Mouse (Mus musculus): Measurements from ENCODE around the gene Chl1.

Gene Chl1

GRCm38 (mm10) chr6:103510392-103511289 is at the start of gene Chl1:
TSS of gene Chl1 (plus strand) at chr6:103510586.
- no peak for DNase-seq (ENCODE audit: low read depth, low spot score)

- no peak for DNase-seq (ENCODE audit: low read depth, low spot score)
Measured at GRCm38 (mm10) chr6:103465479-103466080, 44.8 kb upstream of the Chl1 start.

GRCm38 (mm10) chr6:103473316-103473715 is 37.1 kb upstream of the Chl1 start:
- no peak for DNase-seq (ENCODE audit: low read depth, low spot score)

- DNase-seq (ENCODE audit: low read depth, low spot score) = no peak
Measured at GRCm38 (mm10) chr6:103487199-103487598, 23.2 kb upstream of the Chl1 start.

- DNase-seq (ENCODE audit: low read depth, low spot score) = peak; percentile 73
Measured at GRCm38 (mm10) chr6:103498404-103498803, 12.0 kb upstream of the Chl1 start.

GRCm38 (mm10) chr6:103504065-103504464 is 6.3 kb upstream of the Chl1 start:
- DNase-seq (ENCODE audit: low read depth, low spot score) = no peak

GRCm38 (mm10) chr6:103507751-103508575 is 2.4 kb upstream of the Chl1 start:
- no peak for DNase-seq (ENCODE audit: low read depth, low spot score)

- no peak for DNase-seq (ENCODE audit: low read depth, low spot score)
Measured at GRCm38 (mm10) chr6:103509596-103509995, 790 bp upstream of the Chl1 start.

- DNase-seq (ENCODE audit: low read depth, low spot score) = no peak
Measured at GRCm38 (mm10) chr6:103511290-103511971, 1.0 kb downstream of the Chl1 start.

GRCm38 (mm10) chr6:103511972-103512565 is 1.7 kb downstream of the Chl1 start:
- peak; percentile 67 for DNase-seq (ENCODE audit: low read depth, low spot score)

- DNase-seq (ENCODE audit: low read depth, low spot score) = no peak
Measured at GRCm38 (mm10) chr6:103512911-103513321, 2.5 kb downstream of the Chl1 start.

GRCm38 (mm10) chr6:103513621-103514241 is 3.3 kb downstream of the Chl1 start:
- DNase-seq (ENCODE audit: low read depth, low spot score) = no peak

GRCm38 (mm10) chr6:103514346-103514745 is 4.0 kb downstream of the Chl1 start:
- no peak for DNase-seq (ENCODE audit: low read depth, low spot score)

GRCm38 (mm10) chr6:103514756-103515155 is 4.4 kb downstream of the Chl1 start:
- DNase-seq (ENCODE audit: low read depth, low spot score) = no peak

GRCm38 (mm10) chr6:103519596-103519995 is 9.2 kb downstream of the Chl1 start:
- DNase-seq (ENCODE audit: low read depth, low spot score) = no peak

- DNase-seq (ENCODE audit: low read depth, low spot score) = no peak
Measured at GRCm38 (mm10) chr6:103525326-103526024, 15.1 kb downstream of the Chl1 start.

- DNase-seq (ENCODE audit: low read depth, low spot score) = no peak
Measured at GRCm38 (mm10) chr6:103526945-103527777, 16.8 kb downstream of the Chl1 start.

- no peak for DNase-seq (ENCODE audit: low read depth, low spot score)
Measured at GRCm38 (mm10) chr6:103533048-103533447, 22.7 kb downstream of the Chl1 start.

GRCm38 (mm10) chr6:103534027-103534426 is 23.6 kb downstream of the Chl1 start:
- DNase-seq (ENCODE audit: low read depth, low spot score) = no peak

All from mesoderm, embryonic 11.5 days (tissue).